In genomic region chr8:31755737-31756136, GRCm38 (mm10) we compare ENCODE assay signal across 24 mouse cellular contexts.
DNase-seq lines count a peak whose midpoint lies in the region; ATAC-seq and TF ChIP-seq lines count a peak whose summit lies in the region.
"Had no signal": no experiment of that assay in that cellular context is flagged by ENCODE, and none has a peak within 500 bp of the region (broad histone marks: within the 10 kb centered on the region; RNA-seq: fewer than 3 reads in every experiment).

No protein-coding gene starts in this region.

- TF ChIP-seq CTCF in lung, embryonic 14.5 days (IDR thresholded peaks at IDR 0.05; ENCODE audit: low read depth), result no peak
- TF ChIP-seq CTCF in C2C12 (IDR thresholded peaks at IDR 0.05; ENCODE audit: control insufficient read depth, insufficient read depth, insufficient read length), result no peak

- no peak for TF ChIP-seq POLR2A in myocyte (IDR thresholded peaks at IDR 0.05; ENCODE audit: insufficient read length, low read depth)

- no peak overlapping the region for H3K27ac ChIP-seq in lung, embryonic 14.5 days (ENCODE audit: low read depth)
- H3K27ac ChIP-seq in forebrain, embryonic 13.5 days, result no peak overlapping the region
- H3K27ac ChIP-seq: forebrain, embryonic 15.5 days; heart, embryonic 15.5 days; hindbrain, embryonic 10.5 days; hindbrain, embryonic 13.5 days had no signal

- no peak overlapping the region for H3K4me2 ChIP-seq in lung, embryonic 14.5 days
- H3K4me2 ChIP-seq in myocyte (ENCODE audit: low read depth), result peak overlapping the region; percentile 55
- no peak overlapping the region for H3K4me2 ChIP-seq in forebrain, embryonic 13.5 days
- H3K4me2 ChIP-seq: forebrain, embryonic 15.5 days; heart, embryonic 12.5 days; heart, embryonic 15.5 days; hindbrain, embryonic 13.5 days had no signal

- H3ac ChIP-seq in C2C12 (ENCODE audit: control insufficient read depth, insufficient read length, low read depth) (no peak overlapping the region), myocyte (ENCODE audit: control insufficient read depth, insufficient read length) (no peak overlapping the region)

- no peaks in the 10 kb centered on the region for H3K9me3 ChIP-seq in lung, embryonic 14.5 days (ENCODE audit: low read depth, low read length)
- no peaks in the 10 kb centered on the region for H3K9me3 ChIP-seq in forebrain, embryonic 13.5 days (replicated peaks)
- H3K9me3 ChIP-seq: forebrain, embryonic 15.5 days; heart, embryonic 12.5 days; heart, embryonic 15.5 days; hindbrain, embryonic 10.5 days; hindbrain, embryonic 13.5 days had no signal

- no peaks in the 10 kb centered on the region for H3K79me3 ChIP-seq in C2C12 (ENCODE audit: low read depth)

- peak; percentile 25 for DNase-seq in lung, embryonic 14.5 days
- no peak for DNase-seq in lung, postnatal 10 days
- peak; percentile 93 for DNase-seq in NIH3T3 (ENCODE audit: low read depth)
- DNase-seq in kidney, adult 18-20 months, result no peak
- DNase-seq in layer of hippocampus, adult 9-11 months, result no peak
- DNase-seq: adrenal gland, adult 8-10 months; adrenal gland, postnatal 25 days; cerebellum, adult 18-20 months; cerebellum, adult 9-10 months; cerebellum, postnatal 14 days; gastrocnemius, postnatal 25 days; heart, adult 18-20 months; heart, postnatal 10 days; heart, postnatal 36 days had no signal

- ATAC-seq in lung, embryonic 14.5 days (ENCODE audit: insufficient read depth), result no peak
- ATAC-seq in forebrain, embryonic 13.5 days, result no peak
- ATAC-seq: activated CD4-positive, CD25-positive, alpha-beta regulatory T cell, adult 4 months; forebrain, embryonic 15.5 days; hindbrain, embryonic 16.5 days had no signal

- H3K4me1 ChIP-seq in lung, embryonic 14.5 days (ENCODE audit: insufficient read depth), result no peaks in the 10 kb centered on the region
- 0 out of 2 replicates have a peak, but pooled peaks cover 5% of the 10 kb centered on the region for H3K4me1 ChIP-seq in forebrain, embryonic 13.5 days
- H3K4me1 ChIP-seq: heart, embryonic 15.5 days; hindbrain, embryonic 10.5 days; hindbrain, embryonic 13.5 days had no signal

- H3K4me3 ChIP-seq in lung, embryonic 14.5 days (ENCODE audit: low read depth, low read length), result no peak overlapping the region
- H3K4me3 ChIP-seq in C2C12 (ENCODE audit: insufficient read depth, poor library complexity, severe bottlenecking), result no peak overlapping the region
- H3K4me3 ChIP-seq in myocyte, result no peak overlapping the region
- no peak overlapping the region for H3K4me3 ChIP-seq in forebrain, embryonic 13.5 days
- H3K4me3 ChIP-seq: forebrain, embryonic 15.5 days; heart, embryonic 12.5 days; heart, embryonic 15.5 days; hindbrain, embryonic 10.5 days; hindbrain, embryonic 13.5 days had no signal

- no peaks in the 10 kb centered on the region for H3K36me3 ChIP-seq in lung, embryonic 14.5 days (ENCODE audit: insufficient read depth)
- H3K36me3 ChIP-seq in C2C12 (ENCODE audit: control insufficient read depth, insufficient read depth), result no peaks in the 10 kb centered on the region
- no peaks in the 10 kb centered on the region for H3K36me3 ChIP-seq in myocyte (ENCODE audit: control insufficient read depth, insufficient read depth)
- no peaks in the 10 kb centered on the region for H3K36me3 ChIP-seq in forebrain, embryonic 13.5 days (ENCODE audit: poor library complexity, severe bottlenecking)
- H3K36me3 ChIP-seq: forebrain, embryonic 15.5 days; heart, embryonic 12.5 days; heart, embryonic 15.5 days; hindbrain, embryonic 10.5 days; hindbrain, embryonic 13.5 days had no signal

- no peaks in the 10 kb centered on the region for H3K27me3 ChIP-seq in lung, embryonic 14.5 days (ENCODE audit: insufficient read depth, low read length)
- H3K27me3 ChIP-seq in C2C12 (ENCODE audit: control insufficient read depth, insufficient read depth, insufficient read length), result no peaks in the 10 kb centered on the region
- no peaks in the 10 kb centered on the region for H3K27me3 ChIP-seq in myocyte (ENCODE audit: control insufficient read depth, insufficient read depth, insufficient read length)
- no peaks in the 10 kb centered on the region for H3K27me3 ChIP-seq in forebrain, embryonic 13.5 days
- H3K27me3 ChIP-seq: forebrain, embryonic 15.5 days; heart, embryonic 12.5 days; heart, embryonic 15.5 days; hindbrain, embryonic 13.5 days had no signal

- 58% methylated on average over 3 of the region's 3 CpGs for WGBS in lung, embryonic 14.5 days
- 85% methylated on average over 3 of the region's 3 CpGs for WGBS in forebrain, embryonic 13.5 days

- H3K79me2 ChIP-seq in C2C12 (ENCODE audit: control insufficient read depth, insufficient read depth) (no peaks in the 10 kb centered on the region), myocyte (ENCODE audit: control insufficient read depth, insufficient read depth) (no peaks in the 10 kb centered on the region)

- H3K9ac ChIP-seq in lung, embryonic 14.5 days, result no peak overlapping the region
- no peak overlapping the region for H3K9ac ChIP-seq in forebrain, embryonic 13.5 days
- H3K9ac ChIP-seq: forebrain, embryonic 15.5 days; heart, embryonic 12.5 days; heart, embryonic 15.5 days; hindbrain, embryonic 13.5 days had no signal

TF ChIP-seq in C2C12, 6 proteins besides CTCF, POLR2A, EP300 and RAD21:
- no peak for TF ChIP-seq CEBPB (IDR thresholded peaks at IDR 0.05; ENCODE audit: low read depth)
- TF ChIP-seq FOSL1 (IDR thresholded peaks at IDR 0.05; ENCODE audit: insufficient read depth, low read length, poor library complexity, severe bottlenecking), result peak; percentile 83
- TF ChIP-seq MYOD1 (IDR thresholded peaks at IDR 0.05; ENCODE audit: control insufficient read depth, insufficient read length, low read depth), result no peak
- no peak for TF ChIP-seq MYOG (IDR thresholded peaks at IDR 0.05; ENCODE audit: control insufficient read depth, extremely low read depth, insufficient read length)
- no peak for TF ChIP-seq USF1 (IDR thresholded peaks at IDR 0.05; ENCODE audit: low read depth)
- TF ChIP-seq MAX (IDR thresholded peaks at IDR 0.05), result peak; percentile 95

TF ChIP-seq in myocyte, 11 proteins besides CTCF, POLR2A, EP300 and RAD21:
- TF ChIP-seq POLR2AphosphoS2 (IDR thresholded peaks at IDR 0.05; ENCODE audit: insufficient read length, low read depth) (no peak), USF1 (IDR thresholded peaks at IDR 0.05; ENCODE audit: low read depth) (no peak), MYOG (IDR thresholded peaks at IDR 0.05; ENCODE audit: control insufficient read depth in 1 of 3, insufficient read depth in 1 of 3, insufficient read length in 2 of 3, low read depth in 2 of 3) (no peak)

Comparison
In these comparisons a context has a peak if more than half of its experiments do, and no peak if none do; other contexts are left out.
1. DNase-seq: peak in lung, embryonic 14.5 days (single experiment) and NIH3T3 (single experiment); none in lung, postnatal 10 days (single experiment), kidney, adult 18-20 months (single experiment) and layer of hippocampus, adult 9-11 months (single experiment).